Mouse (Mus musculus) ES-E14 (cell line): ENCODE data around the gene Dcps.

Experiments used
- CHD2 ChIP-seq: IDR thresholded peaks from 2 replicates; pipeline ENCODE4 v1.6.1; 2014; ENCODE audit warnings: mild to moderate bottlenecking, low read depth, low read length, inconsistent platforms
- ZC3H11A ChIP-seq: IDR thresholded peaks from 2 replicates; pipeline ENCODE4 v1.6.1; 2012; ENCODE audit warnings: low read depth, mild to moderate bottlenecking, inconsistent platforms, low read length, borderline replicate concordance
- ZNF384 ChIP-seq: IDR thresholded peaks from 2 replicates; pipeline ENCODE4 v1.6.1; 2012; ENCODE audit warnings: low read depth, low read length, inconsistent platforms

GRCm38 (mm10) chr9:35131637-35132397 is 44.0 kb downstream of the Dcps start:
- TF ChIP-seq ZC3H11A, result no peak
- TF ChIP-seq CHD2, result no peak
- no peak for TF ChIP-seq ZNF384
